Mouse (Mus musculus) induced T-regulatory cell, adult 2 months (primary cell): ENCODE data around the gene Mettl26.

Experiments used
- DNase-seq: peaks from one replicate; pipeline ENCODE4 v3.0.0-alpha.2; 2012; ENCODE audit warnings: low read depth

Mettl26 gene

GRCm38 (mm10) chr17:25837533-25837932 lies 37.3 kb upstream of the Mettl26 start:
- DNase-seq = peak; percentile 44

DNA sequence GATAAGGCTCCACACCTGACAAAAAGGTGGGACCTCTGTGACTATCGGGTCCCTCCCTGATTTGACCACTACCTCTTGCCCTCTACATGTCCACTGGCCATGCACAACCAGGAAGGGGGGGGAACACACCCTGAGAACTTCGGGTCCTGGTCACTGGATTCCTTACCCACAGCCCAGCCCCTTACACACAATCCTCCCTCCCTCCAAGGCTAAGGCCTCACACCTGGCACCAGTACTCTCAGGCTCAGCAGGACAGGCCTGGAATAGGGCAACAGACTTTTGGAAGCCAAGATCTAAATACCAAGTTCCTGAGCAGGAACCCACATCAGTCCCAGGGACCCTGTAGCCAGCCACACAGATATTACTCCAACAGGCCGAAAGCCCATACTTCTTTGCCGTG lies 36.0 kb upstream of the Mettl26 start:
- no peak for DNase-seq

DNA sequence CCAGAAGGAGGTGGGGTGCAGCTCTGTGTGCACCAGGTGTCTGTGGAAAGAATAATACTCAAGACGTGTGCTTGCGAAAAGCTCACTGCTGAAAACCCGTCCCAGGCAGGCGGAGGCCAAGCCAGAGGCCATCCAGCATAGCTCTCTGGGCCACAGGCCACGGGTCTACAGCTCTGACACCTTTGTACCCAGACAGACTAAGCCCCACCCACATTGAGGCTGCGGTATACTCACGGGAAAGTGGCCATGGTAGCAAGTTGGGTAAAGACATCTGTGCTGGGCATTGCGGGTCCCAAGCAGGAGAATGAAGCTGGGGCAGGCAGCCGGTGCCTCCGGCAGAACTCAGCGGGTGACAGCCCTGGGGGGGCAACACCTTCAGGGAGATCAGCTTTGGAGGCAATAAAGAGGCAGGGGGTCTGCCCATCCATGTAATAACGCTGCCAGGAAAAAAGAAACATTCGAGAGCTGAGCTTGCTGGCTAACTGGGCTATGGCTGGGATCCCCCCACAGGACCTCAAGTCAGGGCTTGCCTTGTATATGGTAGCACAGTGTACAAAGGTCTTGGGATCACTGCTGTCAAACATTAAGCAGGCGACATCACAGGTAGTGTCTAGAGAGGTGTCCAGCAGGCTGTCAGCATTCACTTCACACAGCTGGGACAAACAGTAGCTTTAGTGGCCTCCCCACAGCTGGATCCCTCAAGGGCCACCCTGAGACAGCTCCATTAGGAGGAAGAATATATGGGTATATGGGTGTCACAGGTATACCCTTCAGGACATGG lies 35.2 kb upstream of the Mettl26 start:
- DNase-seq = no peak

- no peak for DNase-seq
Measured at GRCm38 (mm10) chr17:25840519-25840918, 34.4 kb upstream of the Mettl26 start.

DNA sequence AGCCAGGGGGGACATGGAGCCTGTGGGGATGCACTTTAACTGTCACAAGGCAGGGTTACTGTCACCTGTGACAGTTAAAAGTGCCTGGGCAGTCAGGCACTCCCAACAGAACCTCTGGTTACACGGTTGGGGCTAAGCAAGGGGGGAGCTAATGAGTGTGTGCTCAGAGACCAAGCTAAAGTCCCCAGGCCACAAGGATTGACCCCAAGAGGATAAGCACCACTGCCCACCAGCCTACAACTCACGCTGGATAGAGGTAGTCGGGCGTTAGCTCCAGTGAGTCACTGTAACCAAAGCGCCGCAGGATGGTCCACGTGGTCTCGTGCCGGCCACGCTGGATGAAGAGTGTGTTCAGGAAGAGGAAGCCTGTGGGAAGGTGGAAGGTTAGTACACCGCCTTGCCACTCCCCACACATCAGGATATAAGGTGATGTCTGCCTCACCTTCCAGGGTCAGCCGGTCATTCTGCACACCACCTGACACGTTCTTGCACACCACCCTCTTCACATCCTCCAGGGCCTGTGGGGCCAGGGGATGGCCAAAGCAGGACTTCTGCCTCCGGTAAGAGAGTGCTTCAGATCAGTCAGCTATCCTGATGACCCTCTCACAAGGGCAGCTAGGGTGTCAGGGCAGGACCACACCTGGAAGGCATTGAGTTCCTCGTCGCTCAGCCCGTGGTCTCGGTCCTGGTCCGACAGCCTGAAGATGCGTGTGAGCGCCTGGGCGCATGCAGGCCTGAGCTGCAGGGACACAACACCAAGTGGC lies 33.6 kb upstream of the Mettl26 start, which contains the start of gene Gm20683:
Gene Gm20683, minus strand, starts transcription at position 647 of the 764 bp plus-strand sequence.
- DNase-seq = no peak

- DNase-seq = no peak
Measured at GRCm38 (mm10) chr17:25842509-25842908, 32.4 kb upstream of the Mettl26 start.

DNA sequence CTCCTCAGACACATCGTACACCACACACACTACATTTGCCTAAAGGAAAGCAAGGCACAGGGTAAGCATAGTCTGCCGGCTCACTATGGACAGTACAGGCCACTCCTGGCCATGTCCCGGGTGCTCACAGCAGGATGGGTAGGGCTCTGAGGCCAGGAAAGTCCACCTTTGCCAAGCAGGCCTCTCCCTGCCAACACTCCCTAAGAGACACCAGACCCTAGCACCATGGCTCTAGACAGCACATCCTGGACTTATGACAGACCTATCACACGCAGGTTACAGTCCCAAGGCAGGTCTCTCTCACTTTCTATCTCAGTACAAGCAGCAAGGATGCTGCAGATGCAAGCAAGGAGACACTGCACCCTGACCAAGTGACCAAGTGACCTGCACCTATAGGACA lies 31.8 kb upstream of the Mettl26 start:
- DNase-seq = no peak

DNA sequence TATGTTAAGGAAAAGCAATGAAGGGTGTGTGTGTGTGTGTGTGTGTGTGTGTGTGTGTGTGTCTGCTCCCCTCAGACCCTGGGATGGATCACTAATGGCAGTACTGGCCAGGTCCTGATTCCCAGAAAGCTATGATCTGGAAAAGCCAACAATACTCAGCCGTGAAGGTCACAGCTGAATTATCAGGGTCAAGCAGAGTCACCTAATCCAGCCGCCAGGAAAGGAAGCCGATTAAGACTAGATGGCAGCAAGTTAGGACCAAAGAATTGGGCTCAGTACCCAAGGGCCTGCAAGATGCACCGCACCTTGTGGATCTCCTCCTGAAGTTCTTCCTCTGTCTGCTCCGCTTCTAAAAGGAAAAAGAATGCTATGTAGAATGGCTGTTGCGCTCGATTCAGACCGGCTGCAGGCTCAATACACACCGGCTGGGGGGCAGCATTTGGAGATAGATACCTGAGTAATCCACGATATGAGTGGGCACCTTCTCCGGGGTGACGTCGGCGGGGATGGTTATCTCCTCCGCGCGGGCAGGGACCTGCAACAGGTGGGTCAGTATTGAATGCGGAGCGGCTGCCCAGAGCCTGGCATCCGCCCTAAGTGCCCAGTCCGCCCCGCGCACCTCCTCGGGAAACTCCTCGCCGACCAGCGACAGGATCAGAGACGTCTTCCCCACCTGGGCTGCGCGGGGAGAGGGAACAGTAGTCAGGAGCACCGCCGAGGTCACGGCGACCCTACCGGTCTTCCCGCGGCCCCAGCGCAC lies 31.1 kb upstream of the Mettl26 start:
- no peak for DNase-seq

GRCm38 (mm10) chr17:25844396-25844901 lies 30.4 kb upstream of the Mettl26 start, which contains the start of gene Rhot2:
Rhot2 (minus strand) TSS chr17:25844851.
- peak; percentile 98 for DNase-seq

DNA sequence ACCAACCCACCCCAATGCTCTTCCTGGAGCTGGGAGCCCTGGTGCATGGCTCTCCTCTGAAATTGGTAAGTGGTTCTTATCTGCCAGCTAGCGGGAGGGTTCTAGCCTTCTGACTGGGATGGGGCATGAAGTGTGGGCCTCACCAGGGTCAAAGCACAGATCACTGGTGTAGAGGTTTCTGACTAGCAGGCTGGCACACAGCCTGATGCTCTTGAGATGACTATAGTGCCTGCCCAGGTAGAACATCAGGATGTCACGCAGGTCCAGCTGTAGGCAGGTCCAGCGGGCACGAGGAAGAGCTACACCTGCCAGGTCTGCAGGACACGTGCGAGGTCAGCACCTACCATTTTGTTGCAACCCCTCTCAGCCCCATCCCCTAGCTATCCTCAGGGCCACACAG lies 14.6 kb upstream of the Mettl26 start:
- no peak for DNase-seq

DNA sequence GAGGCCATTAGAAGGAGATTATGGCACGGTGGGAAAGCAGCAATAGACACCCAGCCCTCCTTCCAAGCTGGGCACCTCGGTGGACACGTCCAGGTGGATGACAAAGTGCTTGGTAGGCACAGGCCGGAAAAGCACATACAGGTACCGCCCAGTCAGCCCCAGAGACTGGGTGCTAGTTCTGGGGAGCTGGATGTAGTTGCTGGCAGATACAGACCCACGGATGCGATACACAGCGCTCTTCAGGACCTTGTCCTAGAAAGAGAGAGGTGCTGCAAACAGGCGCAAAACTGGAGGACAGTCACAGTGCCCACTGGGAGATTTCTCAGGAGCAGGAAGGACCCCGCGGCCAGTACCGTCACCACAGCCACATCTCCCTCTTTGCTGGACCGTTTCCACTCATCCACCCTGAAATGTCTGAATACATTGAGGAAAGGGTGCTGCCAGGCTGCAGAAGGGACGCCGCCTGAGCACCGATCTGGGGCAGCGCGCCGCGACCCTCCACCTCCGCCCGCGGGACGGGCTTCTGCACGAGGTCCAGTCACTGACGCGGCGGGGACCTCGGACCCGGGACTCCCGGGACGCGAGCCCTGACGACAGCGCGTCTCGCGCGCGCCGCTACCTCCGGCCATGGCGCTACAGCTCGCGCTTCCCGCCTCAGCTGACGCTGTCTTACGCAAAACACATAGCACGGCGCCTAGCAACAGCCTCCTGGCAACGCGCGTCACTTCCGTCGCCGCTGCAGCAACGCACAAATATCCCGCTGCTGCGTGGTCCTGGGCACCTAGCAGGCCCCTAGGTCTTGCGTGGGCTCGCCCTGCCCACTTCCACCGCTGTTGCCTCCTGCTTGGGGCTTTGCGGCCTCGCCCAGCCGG lies 13.8 kb upstream of the Mettl26 start, which contains the start of gene Wdr90:
Gene Wdr90, minus strand, starts transcription at position 670 of the 872 bp plus-strand sequence.
- DNase-seq = peak; percentile 96

DNA sequence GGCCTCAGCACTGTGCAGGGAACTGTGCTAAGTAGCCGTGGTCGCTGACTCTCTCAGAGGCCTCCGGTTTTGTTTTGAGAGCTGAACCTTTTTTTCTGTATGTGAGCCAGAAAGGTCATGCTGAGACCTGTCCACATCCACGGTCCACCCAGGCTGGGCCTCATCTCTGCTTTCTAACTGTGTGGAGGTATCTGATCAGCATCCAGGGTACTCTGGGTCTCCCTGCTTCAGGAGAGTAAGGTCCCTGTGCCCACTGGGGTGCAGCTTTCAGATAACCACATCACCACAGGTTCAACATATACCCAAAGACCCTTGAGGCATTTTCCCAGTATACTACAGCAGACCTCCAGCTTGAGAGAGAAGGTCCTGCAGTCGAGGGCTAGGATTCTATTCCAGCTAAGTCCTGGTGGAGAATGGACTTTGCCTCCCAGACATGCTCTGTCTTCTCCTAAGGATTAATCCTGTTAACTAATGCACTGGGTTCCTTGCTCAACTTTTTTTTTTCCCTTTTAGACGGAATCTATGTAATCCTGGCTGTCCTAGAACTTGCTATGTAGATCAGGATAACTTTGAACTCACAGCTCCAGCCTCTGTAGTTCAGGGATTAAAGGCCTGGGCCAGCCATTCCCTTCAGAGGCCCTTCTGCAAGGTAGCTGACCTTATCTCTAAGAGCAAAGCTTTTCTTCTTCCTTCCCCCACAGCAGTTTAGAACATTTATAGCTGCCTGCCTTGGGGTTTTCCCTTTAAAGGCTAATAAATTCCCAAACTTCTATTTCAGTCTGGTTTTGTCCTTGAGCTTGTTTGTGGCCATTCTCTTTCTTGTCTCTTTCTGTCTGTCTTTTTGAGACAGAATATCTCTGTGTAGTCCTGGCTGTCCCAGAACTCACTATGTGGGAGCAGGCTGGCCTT lies 12.9 kb upstream of the Mettl26 start:
- DNase-seq = no peak

DNA sequence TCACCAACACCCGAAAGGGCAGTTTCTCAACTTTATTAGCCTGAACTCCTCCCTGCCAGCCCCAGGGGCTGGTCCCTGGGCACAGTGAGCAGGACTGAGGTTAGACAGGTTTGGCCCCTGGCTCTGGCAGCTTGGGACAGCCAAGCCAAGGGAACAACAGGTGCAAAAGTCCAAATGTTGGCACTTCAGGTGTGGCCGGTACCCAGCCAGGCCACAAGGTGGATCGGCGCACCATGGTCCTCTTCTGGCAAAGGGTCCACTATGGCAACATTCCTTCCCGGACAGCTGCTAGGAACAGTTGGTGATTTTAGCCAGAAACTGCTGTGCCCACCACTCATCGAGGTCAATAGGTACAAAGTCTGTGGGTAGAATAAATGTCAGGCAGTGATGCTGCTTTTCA lies 11.2 kb upstream of the Mettl26 start:
- no peak for DNase-seq

DNA sequence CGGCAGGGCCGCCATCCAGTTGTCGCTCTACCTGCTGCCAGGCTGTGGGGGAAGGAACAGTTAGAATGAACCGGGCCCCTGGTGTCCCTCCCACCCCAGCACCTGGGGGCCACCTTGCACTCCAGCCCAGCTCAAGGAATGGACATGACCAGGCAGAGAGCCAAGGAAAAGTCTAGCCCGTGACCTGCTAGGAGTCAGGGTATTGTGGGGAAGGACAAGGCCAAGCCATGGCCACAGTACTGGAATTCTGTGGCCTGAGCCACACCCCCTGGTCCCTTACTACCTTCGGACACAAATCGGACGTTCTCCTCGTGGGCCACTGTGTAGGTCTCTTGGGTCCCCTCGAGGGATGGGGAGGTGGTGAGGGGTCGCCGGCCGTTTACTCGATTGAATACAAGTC lies 10.6 kb upstream of the Mettl26 start:
- no peak for DNase-seq

DNA sequence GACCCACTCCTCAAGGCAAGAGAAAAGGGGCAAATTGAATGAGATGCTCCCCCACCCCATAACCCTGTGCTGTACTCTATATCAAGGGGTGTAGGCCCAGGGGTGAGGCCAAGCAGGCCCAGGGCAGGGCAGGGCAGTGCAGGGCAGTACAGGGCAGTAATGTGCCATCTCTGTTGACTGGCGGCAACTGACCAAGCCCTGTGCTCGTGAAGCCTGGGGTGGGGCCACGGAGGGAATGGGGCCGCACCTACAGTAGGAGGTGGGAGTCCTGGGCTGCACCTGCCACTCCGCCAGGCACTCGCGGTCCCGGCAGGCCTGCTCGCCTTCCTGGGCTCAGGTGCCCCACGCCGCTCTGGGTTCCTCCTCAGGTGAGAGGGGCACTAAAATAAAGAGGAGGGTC lies 9.6 kb upstream of the Mettl26 start:
- no peak for DNase-seq

- DNase-seq = no peak
Measured at GRCm38 (mm10) chr17:25866172-25866571, 8.7 kb upstream of the Mettl26 start.

DNA sequence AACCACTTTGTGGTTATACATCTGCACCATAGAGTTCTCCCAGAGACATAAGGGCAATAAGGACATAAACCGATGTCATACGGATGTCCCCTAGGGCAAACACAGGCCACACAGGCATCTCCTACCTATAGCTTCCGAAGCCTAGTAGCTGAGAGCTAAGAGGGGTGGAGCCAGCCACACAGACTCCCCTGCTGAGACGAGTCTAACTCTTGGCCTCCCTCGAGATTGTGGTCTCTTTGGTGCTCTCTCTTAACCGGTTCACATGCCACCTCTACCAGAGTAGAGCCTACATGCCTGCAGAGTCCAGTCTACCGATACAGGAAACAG lies 7.4 kb upstream of the Mettl26 start:
- DNase-seq = peak; percentile 57

- no peak for DNase-seq
Measured at GRCm38 (mm10) chr17:25867836-25868600, 6.9 kb upstream of the Mettl26 start.

- DNase-seq = peak; percentile 81
Measured at GRCm38 (mm10) chr17:25868601-25869191, 6.2 kb upstream of the Mettl26 start, which contains the start of gene Mcrip2. Mcrip2 (minus strand) TSS chr17:25868764.
